Mouse (Mus musculus) MN1 (cell line): ENCODE data around the gene Gm10197.
A peak's percentile ranks its signal among the peaks of the same experiment; 100 is the strongest.

Source experiments
- DNase-seq: peaks from one replicate; pipeline ENCODE4 v3.0.0-alpha.2; 2016; ENCODE audit warnings: low spot score

Gm10197 gene

DNA sequence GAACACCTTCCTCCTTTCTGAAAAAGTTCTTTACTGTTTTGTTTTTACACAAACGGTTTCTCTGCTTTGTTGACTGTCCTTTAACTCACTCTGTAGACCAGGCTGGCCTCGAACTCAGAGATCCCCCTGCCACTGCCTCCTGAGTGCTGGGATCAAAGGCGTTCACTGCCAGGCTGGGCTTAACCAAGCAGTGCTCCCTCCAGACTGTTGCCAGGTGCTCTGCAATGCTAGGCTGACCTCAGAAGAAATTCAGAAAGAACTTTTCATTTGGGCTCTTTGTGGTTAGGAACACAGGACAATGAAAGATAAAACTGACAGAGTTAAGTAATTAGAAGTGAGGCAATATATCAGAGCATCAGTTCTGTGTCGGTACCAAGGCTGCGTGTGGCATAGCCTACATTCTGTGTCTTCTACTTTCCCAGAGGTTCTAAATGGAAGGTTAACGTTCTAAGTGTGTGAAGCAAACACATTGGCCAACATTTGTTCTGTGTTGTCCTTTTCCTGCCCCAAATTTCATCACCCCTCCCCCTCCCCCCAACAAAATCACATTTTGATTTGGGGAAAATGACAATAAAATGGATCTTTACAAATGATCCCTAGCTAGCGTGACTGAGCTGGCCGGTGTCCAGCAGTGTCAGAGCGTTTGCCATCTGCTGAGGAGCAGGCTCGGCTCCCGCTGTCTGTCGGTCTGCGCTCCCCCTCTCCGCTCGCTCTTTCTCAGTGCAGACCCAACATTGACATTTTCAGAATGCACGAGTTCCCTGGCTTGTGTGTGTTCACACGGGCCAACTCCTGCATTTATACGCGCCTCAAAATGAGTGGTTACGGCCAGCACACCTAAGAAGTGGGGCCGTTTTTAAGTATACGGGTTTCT, 12.2 kb downstream of the Gm10197 start:
- peak; percentile 66 for DNase-seq

DNA sequence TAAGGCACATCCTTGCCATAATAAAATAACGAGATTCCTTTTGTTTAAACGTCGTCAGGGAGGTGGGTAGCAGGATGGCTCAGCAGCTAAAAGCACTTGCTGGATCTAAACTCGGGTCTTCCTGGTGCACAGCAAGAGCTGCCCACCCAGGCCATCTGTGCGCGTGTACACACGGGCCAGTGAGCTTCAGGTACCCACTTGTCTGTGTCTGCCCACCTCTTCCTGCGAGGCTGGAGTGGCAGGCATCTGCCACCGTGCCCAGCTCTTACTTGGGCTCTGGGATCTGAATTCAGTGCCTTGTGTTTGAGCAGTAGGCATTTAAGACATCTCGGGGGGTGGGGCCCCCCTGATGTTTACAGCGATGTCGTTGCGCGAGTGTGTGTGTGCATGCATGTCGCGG, 16.5 kb downstream of the Gm10197 start:
- DNase-seq: no peak

DNA sequence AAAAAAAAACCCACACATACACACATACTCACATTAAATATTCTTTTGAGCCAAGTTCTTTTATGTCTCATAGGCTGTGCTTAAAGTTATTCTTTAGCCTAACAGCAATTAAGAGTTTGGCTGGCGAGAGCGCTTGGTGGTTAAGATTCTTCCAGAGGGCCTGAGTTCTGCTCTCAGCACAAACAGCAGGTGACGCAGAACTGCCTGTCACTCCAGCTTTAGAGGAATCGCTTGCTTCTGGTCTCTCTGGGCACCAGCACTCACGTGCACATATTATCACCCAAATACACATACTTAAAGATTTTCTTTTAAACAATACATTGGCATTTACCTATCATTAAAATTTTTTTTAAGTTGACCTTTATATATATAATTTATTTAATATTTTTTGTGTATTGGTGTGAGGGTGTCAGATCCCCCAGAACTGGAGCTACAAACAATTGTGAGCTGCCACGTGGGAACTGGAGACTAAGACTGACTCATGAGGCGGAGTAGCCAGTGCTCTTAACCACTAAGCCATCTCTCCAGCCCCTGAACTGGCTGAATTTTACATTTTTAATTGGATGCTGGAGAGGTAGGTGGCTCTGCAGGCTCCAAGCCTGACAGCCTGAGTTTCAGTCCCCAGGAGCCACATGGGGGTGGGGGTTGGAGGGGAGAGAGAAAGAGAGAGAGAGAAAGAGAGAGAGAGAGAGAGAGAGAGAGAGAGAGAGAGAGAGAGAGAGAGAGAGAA, 17.1 kb downstream of the Gm10197 start:
- DNase-seq: no peak

GRCm38 (mm10) chr19:53353864-53354263, 17.7 kb downstream of the Gm10197 start:
- no peak for DNase-seq

- DNase-seq: no peak
Measured at GRCm38 (mm10) chr19:53345766-53346165, 25.8 kb downstream of the Gm10197 start.

DNA sequence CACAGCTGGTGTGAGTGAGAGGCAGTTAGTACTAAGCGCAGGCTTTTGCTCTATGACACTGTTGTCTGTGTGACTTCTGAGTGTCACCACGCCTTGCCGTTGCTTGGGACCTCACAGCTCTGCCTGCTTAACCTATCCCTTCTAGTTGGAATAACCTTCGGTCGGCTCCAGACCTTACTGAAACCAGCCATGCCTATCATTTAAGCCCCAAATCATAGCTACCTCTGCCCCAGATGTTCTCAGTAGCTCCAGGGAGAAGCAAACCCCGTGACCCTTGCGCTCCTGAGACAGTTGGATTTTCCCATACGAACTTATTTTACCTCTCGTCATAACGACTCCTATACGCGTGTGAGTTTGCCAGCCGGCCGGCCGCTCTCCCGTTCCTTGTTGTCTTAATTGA, 27.5 kb downstream of the Gm10197 start:
- DNase-seq: no peak

- DNase-seq: no peak
Measured at GRCm38 (mm10) chr19:53343174-53343881, 28.2 kb downstream of the Gm10197 start.

- DNase-seq: no peak
Measured at GRCm38 (mm10) chr19:53340423-53340822, 31.1 kb downstream of the Gm10197 start.

DNA sequence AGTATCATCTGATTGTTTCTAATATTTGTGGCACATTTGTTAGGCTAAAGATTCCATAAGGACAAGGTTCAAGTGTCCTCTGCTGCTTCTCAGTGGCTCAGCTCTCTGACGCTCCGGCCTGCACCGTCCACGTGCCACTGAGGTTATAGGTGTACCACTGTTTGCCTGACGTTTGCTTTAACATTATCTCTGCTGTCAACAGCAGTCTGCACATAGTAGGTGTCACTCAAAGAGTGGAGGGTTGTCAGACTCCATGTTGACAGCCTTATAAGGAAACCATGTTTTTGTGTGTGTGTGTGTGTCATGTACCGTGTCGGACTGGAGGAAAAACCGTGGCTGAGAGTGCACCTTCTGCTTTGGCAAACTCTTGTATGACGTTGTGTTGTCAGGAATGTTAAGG, 36.3 kb downstream of the Gm10197 start:
- no peak for DNase-seq

- DNase-seq: no peak
Measured at GRCm38 (mm10) chr19:53333730-53334129, 37.8 kb downstream of the Gm10197 start.

DNA sequence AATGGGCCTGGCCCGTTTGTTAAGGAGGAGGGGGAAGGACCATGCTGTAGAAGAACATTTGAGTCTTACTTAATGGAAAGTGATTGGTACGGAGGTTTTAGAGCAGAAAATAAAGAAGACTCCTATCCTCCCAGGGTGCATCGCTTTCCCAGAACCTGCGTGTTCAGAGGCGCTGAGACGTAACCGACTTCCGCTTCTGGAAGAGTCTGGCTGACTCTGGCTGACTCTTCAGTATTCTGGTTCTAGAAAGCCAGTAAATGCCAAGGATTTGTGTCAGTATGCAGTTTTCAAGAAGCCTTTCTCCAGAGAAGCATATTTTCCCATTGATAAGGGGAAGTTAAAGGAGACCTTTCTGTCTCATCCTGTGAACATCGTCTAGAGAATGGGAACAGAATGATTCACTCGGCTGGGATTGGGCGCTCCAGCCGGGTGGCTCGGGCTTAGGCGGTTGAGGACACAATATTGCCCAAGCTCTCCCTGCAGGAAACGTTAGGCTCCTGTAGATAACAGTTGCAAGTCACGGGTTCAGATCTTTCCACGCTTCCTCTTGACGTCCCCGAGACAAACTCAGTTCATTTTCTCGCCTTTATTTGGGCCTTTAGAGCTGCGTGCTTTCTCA, 39.6 kb downstream of the Gm10197 start:
- no peak for DNase-seq

DNA sequence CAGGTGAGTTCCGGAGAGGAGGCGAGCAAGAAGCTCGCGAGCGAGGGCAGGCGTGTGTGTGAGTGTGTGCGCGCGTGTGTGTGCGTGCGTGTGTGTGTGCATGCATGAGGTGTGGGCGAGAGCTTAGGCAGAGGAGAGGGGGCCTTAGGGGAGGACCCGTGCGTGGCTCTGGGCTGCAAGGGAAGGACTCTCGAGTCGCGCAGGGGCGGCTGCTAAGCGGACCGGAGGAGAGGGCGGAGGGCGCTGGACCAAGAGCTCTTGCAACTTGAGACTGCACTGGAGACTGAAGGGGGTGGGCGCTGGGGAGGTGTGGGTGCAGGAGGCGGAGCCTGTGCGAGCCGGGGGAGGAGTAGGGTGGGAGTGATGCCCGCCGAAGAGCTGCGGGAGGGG, 41.6 kb downstream of the Gm10197 start:
- peak; percentile 72 for DNase-seq

- DNase-seq: peak; percentile 93
Measured at GRCm38 (mm10) chr19:53329221-53329991, 42.2 kb downstream of the Gm10197 start.

DNA sequence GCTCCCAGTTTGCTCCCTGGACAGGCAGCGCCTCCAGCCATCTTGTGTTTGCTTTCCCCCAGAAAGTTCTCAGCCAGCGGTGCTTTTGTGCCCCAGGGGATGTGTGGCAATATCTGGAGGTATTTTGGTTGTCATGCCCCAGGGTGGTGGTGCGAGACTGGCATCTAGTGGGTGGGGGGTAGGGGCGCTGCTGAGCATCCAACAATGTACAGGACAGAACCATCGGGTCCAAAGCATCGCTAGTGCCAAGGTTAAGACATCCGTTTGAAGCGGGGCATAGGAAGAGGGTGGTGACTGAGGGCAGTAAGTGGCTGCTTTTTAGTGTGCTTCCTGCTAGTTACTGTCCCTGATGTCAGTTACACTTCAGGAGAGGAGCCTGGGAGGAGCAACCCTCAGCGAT, 43.5 kb downstream of the Gm10197 start:
- peak; percentile 56 for DNase-seq

DNA sequence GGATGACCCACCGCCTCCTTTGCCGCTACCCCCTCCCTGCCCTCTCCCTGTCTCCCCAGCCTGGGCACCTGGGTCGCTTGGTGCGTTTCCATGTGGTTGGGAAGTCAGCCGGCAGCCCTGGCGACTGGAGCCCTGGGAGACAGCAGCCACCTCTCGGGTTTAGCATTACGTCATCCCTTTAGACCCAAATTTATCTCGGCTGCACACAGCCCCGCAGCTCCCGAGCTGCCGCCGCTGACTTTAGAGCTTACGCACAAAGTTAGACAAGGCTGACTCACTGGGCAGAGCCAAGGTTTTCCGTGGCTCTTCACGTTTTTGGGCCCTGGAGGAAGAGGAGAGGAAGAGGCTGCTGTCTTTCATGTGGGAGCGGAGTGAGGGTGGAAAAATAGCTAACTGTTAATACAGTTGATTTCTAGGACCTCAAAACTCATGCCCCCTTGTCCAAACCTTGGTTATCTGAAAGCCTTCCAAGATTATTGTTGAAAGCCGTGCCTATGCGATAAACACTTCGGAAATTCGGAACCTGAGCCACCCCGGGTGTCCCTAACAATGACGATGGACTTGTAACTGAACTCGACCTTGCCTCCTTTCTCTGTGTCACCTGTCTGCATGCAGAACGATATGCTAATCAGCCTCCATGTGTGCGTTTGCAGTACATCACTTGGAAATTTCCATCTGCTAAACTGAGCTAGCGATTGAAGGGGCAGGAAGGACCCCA, 45.8 kb downstream of the Gm10197 start:
- peak; percentile 86 for DNase-seq

DNA sequence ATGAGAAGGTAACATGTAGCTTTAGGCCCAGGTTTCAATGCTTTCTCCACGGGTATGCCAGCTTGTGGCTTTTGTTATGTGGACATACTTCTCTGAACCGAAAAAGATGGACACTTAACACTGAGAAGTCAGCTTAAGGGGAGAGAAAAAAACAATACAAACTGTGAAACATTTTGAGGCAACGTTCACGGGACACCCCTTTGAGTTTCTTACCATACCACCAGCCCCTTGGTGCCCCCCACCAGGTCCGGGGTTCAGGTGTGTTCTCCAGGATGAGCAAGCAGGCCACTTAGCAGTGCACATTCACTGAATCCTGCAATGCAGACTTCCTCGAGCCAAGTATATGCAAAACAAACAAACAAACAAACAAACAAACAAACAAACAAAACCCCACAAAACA, 46.7 kb downstream of the Gm10197 start:
- DNase-seq: no peak

DNA sequence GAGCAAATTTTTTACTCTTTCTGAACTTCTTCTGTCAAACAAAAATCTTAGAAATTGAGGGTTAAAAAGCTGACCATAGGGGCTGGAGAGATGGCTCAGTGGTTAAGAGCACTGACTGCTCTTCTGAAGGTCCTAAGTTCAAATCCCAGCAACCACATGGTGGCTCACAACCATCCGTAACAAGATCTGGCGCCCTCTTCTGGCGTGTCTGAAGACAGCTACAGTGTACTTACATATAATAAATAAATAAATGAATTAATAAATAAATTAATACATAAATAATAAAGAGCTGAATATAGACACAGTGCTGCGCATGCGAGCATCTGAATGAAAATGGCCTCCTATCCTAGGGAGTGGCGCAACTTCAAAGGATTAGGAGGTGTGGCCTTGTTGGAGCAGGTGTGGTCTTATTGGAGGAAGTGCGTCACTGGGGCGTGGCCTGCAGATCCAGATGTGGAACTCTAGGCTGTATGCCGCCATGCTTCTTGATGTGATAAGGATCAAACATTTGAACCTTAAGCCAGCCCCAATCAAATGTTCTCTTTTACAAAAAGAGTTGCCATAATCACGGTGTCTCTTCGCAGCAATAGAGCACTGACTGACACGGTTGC, 49.0 kb downstream of the Gm10197 start:
- DNase-seq: no peak
